Mouse (Mus musculus): ENCODE measurements at regions not wholly inside any gene's neighbourhood (a gene's known extent, or its start where the extent isn't known, plus 50 kb on each side); places are given as distances from the start of the nearest gene placed in this dataset.
A peak's percentile ranks its signal among the peaks of the same experiment; 100 is the strongest.
"Not testable (repeated sequence)": the region's sequence is repeated elsewhere in the genome, so short reads cannot be mapped to it uniquely, and the experiment has no call there.

DNA sequence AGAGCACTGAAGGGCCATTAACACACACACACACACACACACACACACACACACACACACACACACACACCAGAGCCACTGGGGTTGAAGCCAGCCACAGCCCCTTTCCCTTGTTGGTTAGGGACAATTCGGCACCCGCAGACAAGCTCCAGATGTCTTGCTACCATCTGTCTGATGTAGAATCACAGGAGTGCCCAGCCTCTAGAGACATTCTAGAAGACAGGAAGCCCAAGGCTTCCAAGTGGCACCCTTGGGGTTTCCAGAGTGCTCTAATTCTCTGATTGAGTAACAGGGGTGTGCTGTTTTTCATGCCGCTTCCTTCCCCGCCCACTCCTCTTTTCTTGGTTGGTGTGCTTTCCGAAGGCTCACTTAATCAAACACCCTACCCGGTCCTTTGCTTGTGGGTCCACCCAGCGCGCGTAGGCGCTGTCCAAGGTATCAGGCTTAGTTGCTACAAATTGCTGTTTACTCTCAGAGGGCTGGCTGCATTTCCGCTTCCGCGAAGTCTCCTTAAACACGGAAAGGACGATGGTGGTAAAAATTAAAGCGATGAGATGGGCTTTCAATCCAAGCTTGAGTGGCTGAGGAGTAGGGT lies 59.5 kb upstream of the Zbtb18 start:
- peak; percentile 92 for ATAC-seq (replicated peaks; ENCODE audit: poor library complexity)

DNA sequence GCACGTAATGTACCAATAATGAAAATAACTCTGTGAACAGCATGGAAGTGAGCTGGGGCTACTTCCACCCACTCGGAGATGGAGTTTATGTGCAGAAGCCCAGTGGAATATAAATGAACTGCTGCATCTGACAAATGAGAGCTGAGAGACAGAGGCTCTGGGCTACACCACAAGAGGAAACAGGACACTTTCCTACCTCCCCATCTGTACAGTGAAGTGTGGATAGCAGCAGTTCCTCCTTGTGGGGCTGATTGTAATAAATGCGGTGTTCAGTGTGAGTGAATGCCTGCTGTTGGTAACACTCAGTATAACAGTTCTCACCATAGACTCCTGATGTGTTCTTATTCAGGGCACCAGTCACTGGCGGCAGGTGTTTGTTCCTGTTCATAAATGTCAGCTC lies 60.0 kb upstream of the Zbtb18 start:
- ATAC-seq (replicated peaks; ENCODE audit: poor library complexity), result peak; percentile 53

DNA sequence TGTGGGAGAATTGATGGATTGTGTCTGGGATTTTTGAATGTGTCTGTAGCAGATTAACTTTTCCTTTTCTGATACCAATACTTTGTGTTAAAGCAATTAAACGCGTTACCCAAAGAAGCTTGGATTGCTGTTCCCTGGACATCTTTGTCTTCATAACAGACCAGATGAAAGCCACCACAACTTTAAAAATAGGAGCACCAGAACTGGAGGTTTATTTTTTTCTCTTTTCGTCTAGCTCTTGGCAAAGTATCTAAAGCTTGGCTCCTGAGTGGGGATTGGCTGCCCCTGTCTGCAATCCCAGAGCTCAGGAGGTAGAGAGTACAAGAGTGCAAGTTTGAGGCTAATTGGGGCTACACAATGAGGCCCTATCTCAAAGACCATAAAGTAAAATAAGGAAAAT lies 64.0 kb upstream of the Zbtb18 start:
- ATAC-seq (replicated peaks; ENCODE audit: poor library complexity), result no peak

DNA sequence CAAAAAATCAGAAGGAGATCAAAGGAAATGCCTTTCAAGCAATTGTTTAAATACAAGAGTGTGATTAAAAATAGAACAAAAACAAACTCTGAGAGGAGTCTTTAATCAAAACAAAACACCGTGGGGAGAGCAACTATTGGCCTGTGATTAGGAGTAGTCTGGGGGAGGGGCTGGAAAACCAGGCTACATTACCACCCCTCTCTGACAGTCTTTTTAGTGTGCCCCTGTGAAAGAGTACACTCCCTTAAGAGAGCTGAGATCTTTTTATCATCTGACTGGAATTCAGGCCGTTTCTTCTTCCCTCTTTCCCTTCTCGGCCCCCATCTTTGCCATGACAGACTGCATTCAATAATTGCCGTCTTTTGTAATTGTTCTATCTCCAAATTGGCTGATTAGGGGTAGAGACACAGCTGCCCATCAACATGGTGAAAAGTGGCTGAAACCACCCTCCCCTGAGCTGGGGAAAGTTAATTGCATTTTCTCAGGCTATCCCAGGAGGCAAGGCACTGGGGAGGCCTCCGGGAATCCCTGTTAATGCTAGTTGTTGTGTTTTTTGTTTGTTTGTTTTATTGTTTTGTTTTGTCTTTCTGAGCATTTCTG lies 68.8 kb upstream of the Zbtb18 start:
- ATAC-seq (replicated peaks; ENCODE audit: poor library complexity), result no peak

DNA sequence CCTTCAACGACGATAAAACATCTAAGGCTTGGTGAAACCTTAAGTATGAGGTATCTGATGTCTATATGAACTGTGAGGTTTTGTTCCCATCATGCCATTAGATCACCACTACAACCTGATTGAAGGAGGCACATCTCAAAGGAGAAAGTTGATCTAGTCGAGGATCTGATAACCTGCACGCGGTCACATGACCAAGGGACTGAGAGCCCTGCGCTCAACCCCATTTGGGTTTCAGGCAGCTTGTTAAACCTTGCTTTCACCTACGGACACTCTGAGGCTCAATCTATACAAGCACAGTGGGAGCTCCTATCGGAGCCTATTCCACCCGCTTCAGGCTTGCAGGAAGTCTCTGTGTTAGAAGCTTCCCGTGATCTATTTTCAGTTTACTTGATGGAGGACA lies 70.1 kb upstream of the Zbtb18 start:
- no peak for ATAC-seq (replicated peaks; ENCODE audit: poor library complexity)

DNA sequence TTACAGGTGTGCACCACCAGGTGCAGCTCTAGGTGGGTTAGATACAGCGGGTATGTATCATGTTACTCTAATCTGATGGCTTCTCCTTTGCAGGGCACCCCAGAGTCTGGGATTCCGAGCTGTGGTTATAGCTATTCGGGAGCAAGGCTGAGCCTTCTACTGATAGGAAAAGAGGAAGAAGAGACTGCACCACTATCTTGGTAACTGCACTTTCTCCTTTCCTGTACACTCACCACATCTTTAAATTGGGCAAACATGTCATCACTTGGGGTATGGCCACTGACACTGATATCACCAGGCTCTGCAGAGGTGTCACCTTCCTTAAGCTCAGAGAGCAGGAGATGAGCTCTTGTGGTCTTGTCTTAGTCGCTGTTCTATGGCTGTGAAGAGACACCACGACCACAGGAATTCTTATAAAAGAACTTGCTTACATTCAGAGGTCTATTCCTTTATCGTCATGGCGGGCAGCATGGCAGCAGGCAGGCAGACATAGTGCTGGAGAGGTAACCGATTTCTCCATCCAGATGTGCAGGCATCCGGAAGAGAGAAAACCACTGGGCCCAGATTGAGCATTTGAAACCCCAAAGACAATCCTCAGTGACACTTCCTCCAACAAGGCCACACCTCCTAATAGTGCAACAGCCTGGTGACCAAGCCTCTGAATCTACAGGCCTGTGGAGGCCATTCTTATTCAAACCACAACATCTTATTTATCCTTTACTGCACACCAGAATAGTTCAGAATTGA lies 74.1 kb upstream of the Zbtb18 start:
- peak; percentile 89 for ATAC-seq (replicated peaks; ENCODE audit: poor library complexity)

DNA sequence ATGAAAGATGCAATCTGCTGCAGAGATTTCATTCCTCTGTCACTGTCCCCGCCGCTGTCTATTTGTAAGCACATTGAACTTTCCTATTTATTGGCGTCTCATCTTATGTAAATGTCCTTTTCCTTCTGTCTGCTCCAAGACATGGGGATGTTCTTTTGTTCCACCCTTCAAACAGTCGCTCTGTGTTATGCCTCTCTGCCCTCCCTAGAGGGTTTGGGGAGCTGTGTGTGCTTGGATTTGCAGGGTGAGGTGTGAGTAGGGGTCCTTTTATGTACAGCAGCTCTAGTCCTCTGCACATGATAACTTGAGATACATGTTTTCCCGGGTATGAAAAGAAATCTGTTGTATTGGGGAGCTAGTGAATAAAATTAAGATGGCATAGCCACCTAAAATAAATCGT lies 75.2 kb upstream of the Zbtb18 start:
- no peak for ATAC-seq (replicated peaks; ENCODE audit: poor library complexity)

DNA sequence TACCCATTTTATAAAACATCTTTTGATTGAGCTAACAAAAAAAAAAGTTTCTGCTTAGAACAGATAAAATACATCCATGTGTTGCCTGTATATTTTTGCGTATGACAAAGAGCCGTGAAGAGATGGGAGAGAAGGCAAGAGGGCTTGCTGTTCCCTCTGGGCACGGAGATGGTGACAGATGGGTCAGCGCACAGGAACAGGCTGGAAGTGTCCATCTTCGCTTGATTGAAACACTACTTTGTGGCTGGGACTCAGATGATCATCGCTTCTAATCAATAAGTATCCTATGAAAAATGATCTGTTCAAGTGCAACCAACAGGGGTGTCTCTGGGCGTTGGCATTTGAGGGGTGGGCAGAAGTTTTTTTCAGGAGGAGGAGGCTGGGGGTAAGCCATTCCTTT lies 75.7 kb upstream of the Zbtb18 start:
- no peak for ATAC-seq (replicated peaks; ENCODE audit: poor library complexity)

DNA sequence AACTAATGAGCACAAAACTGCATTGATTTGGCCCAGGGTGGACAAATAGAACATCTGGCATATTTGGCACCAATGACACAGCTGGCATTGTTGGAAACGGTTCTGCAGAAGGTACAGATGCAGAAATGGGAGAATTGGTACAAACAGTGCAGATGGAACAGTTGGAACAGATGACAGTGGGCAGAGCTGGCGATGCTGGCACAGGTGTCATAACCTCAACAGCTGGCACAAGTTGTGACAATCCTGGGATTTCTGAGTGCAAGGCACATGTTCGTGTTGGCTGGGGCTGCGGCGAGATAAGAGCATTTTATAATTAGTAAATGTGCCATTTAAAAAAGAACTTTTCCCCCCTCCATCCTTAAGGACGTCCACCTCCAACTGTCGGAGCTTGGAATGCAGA lies 77.8 kb upstream of the Zbtb18 start:
- no peak for ATAC-seq (replicated peaks; ENCODE audit: poor library complexity)

DNA sequence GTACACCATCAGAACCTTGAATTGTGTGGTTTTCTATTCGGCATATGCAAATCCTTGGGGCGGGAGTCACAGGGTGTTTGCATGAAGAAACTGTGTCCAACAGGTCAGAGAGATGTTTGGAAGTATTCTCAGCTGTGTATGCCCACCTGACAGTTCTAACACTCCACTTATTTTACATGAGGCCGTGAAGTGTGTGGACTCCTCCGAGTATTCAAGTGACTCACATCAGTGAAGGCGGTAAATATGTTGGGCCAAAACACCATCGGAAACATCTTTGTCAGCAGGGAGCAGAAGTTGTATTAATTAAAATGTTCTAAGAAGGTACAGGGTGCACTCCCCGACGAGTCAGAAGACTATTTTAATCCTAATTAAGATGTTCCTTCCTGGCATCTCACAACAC lies 79.8 kb upstream of the Zbtb18 start:
- no peak for ATAC-seq (replicated peaks; ENCODE audit: poor library complexity)

DNA sequence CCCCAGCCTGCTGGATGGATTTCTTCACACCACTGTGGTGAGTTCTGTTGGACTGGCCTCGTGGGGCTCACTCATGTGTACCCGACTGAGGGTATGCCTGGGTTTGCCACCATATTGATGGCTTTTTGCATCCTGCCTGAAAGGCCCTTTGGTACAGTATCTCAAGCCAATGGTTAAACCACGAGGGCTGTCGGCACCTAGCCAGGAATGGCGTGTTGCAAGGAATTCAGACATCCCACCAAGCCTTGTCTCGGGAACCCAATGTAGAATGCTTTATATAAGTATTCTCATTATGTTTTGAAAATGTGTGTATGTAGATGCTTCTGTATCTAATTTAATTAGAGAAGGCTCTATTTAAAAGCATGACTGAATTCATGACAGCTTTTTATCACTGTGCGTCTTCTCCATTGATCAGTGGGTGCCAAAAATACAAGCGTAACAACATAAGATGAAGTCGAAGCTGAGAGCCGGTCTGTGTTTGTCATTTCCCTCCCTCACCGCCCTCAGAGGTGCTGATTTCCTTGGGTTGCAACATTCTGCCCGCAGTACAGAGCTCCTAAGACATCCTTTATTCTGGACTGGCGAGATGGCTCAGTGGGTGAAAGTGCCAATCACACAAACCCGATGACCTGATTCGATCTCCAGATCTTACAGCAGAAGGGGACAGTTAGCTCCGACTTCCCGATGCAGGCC lies 90.5 kb upstream of the Akt3 start:
- no peak for ATAC-seq (replicated peaks; ENCODE audit: poor library complexity)

DNA sequence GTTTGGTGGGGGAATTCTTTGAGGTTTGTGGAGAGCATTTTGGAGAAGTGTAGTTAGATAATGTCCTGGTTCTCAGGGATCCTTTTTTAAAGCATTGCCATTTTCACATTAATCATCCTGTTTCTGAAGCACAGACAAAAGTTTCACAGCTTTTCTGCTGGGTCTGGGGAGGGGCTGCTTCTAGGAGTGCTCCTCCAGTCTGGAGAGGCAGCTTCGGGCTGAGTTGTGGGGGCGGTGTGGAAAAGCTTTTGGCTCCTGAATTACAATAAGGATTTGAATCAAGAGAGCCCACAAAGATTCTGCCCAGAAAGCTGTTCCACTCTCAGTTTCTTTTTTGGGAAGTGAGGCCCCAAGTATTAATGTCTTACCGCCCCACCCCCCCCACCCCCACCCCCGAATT lies 89.2 kb upstream of the Akt3 start:
- no peak for ATAC-seq (replicated peaks; ENCODE audit: poor library complexity)

DNA sequence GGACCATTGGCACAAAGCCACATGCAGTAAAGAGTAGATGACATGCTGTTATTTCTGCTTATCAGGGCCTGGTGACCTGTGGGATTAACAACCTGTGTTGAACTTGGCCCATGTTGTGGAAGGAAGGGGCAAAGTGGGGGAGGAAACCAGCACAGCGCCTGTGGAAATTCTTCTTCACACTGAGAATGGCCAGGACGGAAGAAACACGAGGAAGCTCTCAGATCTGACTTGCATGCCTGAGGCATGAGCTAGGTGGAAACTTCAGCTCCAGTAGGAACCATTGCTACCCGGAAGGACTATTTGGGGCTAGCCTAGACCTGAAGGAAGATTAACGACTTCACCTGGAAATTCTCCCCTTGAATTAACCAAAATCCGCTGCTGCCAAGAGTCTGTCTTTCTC lies 88.5 kb upstream of the Akt3 start:
- ATAC-seq (replicated peaks; ENCODE audit: poor library complexity), result no peak

DNA sequence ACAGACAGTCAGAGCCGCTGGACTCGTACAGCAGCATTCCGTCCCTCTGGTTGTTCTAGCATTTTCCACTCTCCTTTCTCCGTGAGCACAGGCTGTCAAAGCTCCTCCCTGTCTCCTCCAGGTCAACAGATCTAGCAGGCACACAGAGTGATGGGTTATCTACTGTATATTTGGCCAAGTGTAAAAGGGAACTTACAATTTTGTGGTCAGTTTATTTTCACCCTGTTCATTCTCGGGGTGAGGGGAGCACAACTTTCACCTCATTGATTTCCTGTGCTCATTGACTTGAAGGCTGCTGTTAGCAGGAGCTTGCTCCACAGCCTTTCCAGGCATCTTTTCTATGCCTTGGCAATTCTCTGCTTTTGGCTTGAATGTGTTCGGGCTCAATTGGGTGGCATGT lies 87.5 kb upstream of the Akt3 start:
- peak; percentile 71 for ATAC-seq (replicated peaks; ENCODE audit: poor library complexity)

DNA sequence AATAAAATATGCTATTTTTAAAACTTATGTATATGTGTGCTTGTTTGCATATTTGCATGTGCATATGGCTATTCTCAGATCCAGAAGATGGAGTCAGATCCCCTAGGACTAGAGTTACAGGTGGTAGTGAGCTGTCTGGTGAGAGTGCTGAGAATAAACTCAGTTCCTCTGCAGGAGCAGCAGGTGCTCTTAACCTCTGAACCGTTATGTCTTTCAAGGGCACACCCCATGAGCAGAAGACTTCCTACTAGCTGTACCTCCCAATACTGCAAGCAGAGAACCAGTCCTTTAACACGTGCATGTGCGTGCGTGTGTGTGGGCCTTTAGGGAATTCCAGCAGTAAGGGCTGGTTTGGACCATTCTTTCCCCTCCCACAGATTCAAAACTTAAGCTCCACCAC lies 85.9 kb upstream of the Akt3 start:
- no peak for ATAC-seq (replicated peaks; ENCODE audit: poor library complexity)

DNA sequence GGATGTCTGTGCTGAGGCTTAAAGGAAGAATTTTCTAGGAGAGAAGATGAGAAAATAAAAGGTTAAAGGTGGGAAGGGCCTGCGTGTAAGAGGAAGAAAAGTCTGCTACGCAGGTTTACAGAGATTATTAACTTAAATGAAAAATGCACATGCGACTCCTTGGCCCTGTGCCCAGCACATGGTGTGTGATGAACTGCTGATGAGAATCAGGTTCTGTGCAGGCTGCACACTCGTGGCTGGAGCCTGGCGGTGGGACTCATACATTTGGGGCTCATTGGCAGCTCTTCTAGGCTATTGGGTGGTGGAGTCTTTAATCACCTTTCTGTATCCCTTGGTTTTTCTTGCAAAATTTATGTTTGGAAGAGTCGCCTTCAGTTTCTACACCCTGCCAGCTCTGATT lies 85.1 kb upstream of the Akt3 start:
- peak; percentile 35; the same call in 1 of the 2 replicates for ATAC-seq (replicated peaks; ENCODE audit: poor library complexity)

DNA sequence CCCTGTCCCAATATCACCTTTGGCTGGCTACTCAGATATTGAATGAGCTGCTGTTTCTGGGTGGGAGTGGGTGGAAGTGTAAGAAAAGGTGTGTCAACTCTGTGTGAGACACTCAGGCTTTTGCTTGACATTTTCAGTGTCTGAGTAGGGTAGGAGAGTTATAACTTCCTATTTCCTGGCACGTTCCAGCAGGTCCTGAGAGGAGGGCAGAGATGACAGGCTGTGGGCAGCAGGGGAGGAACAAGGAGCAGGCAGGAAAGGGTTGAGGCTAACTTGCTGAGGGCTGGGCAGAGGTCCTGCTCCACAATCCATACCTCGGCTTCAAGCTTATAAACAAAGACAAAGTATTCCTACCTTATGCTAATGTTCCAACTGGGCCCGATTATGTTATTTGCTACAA lies 82.2 kb upstream of the Akt3 start:
- ATAC-seq (replicated peaks; ENCODE audit: poor library complexity), result peak; percentile 43; the same call in 1 of the 2 replicates

DNA sequence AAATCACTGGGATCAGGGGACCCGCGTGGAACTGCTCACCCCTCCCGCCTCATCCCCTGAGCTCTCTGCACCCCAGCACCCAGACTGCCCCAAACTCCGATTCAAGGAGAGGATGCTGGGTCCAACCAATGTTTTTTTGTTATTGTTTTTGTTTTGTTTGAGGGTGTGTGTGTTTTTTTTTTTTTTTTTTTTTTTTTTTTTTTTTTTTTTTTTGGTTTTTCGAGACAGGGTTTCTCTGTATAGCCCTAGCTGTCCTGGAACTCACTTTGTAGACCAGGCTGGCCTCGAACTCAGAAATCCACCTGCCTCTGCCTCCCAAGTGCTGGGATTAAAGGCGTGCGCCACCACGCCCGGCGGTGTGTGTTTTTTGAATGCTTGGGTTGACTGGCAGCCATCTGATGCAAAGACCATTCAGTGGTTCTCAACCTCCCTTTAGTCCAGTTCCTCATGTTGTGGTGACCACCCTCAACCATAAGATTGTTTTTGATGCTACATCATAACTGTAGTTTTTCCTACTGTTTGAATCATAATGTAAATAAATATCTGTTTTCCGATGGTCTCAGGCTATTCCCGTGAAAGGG lies 81.3 kb upstream of the Akt3 start:
- ATAC-seq (replicated peaks; ENCODE audit: poor library complexity), result not testable (repeated sequence)

DNA sequence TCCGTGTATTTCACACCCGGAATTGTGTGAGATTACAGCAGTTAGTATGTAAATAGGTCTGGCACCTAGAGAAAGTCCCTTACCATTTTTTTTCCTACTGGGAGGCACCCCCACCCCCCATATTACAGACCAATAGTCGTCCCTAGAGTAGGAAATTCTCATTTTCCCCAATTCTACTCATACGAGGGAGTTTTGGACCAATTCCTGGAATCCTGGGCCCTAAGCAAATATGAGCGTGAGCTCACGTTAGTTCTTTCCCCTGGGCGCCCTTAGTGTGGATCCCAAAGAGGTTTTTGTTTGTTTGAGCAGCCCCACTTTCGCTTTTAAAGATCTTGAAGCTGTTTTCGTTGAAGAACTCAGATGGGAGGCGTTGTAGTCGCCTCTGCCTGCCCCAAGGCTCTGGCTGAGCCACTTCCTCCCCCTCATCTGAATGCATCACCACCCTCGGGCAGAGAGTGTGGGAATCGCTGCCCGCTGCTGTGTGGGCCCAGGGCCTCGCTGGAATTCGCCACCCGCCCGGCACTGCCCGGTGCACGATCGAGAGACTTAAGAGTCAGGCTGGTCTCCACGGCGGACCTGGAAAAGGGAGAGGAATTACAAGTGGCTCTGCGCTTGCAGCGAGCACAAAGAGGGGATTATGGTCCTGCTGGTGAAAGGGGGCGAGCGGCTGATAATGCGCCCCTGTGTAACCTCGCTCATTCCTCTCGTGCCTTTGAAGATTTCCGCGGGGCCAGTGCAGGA lies 80.6 kb upstream of the Akt3 start:
- peak; percentile 81 for ATAC-seq (replicated peaks; ENCODE audit: poor library complexity)

DNA sequence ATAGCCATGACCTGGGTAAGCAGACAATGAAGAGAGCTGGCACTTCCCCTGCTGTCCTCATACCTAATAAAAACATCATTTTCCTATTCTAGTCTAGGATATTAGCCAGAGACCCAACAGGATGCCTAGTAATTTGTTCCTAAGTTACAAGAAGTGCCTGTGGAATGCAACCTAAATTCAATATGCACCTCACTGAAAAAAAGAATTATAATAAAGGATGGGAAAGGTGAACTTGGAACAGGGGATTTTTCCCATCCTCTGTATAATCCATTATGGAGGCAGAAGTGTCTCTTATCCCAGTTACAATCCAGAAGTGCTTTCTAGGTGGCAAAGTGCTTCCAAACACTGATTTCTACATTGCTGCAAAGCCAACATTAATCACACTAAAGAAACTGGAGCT lies 79.8 kb upstream of the Akt3 start:
- no peak for ATAC-seq (replicated peaks; ENCODE audit: poor library complexity)

DNA sequence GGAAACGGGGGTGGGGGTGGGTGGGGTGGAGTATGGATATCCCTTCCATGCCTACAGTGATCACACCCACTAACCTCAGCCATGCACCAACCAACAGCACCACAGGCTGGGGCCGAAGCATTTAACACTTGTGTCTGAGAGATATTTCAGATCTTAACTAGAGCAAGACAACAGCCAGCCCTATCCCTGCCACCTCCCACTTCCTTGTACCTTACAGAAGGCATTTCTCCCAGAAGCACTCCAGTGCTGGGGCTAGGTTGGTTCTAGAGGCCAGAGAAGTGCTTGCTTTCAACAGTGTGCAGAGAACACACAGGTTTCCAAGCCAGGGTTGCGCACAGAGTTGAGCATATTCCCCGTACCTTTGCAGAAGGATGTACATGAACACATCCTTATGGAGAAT lies 79.1 kb upstream of the Akt3 start:
- ATAC-seq (replicated peaks; ENCODE audit: poor library complexity), result no peak

All from megakaryocyte progenitor cell, adult 5-6 weeks (primary cell).